Mouse (Mus musculus) left cerebral cortex, adult 11 months (tissue): ENCODE data around the gene Ush1c.

Experiments
- DNase-seq: peaks from one replicate; pipeline ENCODE4 v3.0.0; 2022; ENCODE audit warnings: low spot score

Gene Ush1c

DNA sequence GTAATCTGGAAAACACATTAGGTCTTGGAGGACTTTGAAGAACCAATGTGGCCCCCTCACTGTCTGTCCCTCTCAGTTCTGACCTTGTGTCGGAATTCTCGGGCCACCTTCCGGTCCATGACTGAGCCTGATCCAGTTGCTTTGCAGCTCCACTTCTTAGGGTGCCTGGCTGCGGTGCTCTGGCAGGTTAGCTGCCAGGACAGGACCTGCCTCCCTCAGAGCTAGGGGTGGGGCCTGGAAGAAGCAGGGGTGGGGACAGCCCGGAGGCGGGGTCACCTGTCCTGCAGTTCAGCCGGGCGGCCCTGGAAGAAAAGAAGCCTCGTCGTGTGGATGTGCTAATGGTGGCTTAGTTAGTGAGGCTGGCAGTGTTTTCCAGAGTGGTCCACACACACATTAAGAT, at the start of gene Ush1c:
Gene Ush1c, minus strand, starts transcription at position 158 of the 400 bp plus-strand sequence.
- DNase-seq: no peak

DNA sequence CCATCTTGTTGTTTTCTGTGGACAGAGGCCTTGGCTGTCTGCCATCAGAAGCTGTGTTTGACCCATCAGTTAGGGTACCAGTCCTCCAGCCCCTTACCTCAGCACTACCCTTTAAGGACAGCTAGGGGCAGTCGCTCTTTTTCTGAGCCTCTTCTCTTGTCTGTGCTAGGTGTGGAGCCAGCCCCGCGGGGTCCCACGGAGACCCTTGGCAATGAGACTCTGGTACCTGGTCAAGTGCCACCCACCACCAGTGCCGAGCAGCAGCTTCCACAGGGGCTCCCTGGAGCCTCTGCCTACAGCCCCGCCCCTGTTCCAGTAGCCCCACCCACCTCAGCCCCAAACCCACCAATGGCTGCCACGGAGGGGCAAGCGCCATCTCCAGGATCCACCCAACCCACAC, 48.7 kb upstream of the Ush1c start:
- DNase-seq: no peak

DNA sequence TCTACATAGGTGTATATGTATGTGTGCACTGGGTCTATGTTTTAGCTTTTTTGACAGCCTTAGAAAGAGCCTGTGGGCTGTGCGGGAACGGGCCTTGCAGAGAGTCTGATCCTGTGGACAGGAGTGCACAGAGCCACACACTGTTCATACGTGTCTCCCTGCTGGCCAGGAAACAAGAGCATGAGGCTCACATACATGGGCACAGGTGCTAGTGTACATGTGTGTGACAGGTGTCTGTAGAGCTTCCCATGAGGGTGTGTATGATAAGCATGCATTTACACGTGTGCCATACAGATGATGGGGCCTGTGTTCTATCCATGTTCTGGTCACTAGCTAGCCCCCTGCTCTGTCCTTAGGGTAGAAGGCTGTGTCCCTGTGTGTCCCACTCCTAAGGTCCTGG, 48.1 kb upstream of the Ush1c start:
- no peak for DNase-seq

DNA sequence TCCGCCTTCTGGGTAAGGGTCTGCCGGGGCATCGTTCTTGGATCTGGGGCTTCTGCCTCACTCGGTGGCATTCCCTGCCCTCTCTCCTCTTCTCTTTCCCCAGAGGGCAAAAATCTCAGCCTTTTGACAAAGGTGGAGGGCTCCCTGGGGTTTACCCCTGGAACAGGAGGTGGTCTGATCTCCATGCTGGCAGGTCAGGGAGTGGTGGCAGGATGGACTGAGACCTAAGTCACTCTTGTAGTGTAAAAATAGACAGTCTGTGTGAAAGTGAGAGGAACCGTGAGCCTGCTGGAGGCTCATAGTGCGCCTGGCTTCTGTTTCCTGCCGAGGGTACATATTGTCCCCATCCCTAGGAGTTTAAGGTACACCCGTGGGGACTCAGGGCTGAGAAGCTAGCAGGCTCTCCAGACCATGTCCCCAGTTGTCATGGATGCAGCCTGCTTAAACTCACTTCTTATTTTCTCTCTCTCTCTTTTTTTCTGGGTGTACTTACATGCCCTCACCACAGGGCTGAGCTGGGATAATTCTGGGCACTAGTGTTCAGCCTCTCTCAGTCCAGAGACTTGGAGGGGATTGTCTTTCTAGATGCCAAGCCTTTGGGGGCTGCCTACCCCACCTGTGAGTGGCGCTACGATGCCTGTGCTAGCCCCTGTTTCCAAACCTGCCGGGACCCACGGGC, 47.0 kb upstream of the Ush1c start:
- DNase-seq: no peak

DNA sequence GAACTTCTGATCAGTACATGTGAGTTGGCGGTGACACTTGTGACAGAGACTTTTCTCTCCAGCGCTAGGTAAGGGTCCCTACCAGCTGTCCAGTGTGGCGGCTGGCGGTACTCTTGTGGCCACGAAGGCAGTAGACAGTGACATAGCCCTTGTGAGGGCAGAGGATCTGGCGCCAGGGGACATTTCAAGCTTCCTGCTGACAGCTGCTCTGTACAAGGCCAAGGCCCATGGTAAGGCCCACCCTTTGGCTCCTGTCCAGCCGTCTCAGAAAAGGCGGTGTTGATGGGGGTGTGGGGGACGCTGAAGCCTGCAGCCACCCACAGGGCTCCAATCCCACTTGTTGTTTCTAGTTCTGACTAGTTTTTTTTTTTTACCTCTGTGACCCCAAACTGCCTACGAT, 45.4 kb upstream of the Ush1c start:
- no peak for DNase-seq

DNA sequence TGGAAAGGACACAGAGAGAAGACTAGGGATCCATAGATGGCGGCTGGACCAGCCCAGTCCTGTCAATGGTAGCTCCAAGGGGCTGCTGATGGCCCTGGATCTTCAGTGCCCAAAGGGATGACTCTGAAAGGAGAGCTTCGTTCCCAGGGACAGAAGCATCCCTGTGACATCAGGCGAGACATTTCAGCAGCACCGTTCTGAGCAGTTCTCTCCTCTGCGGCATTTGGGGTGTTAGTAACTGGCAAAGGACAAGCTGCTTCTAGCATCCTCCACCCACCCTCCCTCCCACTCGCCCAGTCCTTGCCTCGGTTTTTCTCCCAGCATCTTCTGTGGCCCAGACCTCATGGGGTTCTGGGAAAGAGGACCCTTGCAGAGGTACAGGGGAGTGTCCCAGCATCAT, 44.0 kb upstream of the Ush1c start:
- no peak for DNase-seq

DNA sequence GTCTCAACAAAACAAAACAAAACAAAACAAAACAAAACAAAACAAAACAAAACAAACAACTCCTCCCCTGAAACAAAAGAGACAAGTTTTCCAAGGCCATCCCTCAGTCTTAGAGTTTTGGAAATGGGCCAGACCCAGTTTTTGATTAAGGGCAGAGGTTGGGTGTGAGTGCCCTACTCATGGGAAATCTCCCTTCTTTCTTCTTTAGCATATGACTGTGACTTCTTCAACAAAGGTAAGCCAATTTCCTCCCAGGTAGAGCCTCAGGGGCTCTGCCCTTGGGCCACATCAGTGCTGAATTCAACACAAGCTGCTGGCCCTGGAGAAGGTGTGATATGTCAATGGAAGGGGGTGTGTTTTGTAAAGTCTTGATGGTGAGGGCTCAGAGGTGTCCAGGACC, 42.6 kb upstream of the Ush1c start:
- no peak for DNase-seq

DNA sequence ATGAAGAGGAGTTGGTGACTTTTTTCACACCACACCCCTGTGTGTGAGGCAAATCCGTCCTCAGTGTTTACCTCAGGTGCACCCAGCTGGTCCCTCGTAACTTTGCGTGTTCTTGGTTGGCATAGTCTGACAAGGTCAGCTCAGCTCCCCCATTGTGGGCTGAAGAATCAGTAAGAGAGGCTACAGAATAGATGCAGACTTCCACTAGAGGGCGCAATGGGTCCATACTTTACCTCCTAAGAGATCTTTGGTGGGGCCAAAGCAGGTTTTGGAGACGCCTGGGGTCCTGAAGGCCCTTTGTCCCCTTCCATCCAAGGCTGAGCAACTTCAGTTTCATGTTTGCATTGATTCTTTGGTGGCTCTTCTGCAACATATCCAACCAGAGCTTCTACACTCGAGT, 41.6 kb upstream of the Ush1c start:
- peak; percentile 17 for DNase-seq

DNA sequence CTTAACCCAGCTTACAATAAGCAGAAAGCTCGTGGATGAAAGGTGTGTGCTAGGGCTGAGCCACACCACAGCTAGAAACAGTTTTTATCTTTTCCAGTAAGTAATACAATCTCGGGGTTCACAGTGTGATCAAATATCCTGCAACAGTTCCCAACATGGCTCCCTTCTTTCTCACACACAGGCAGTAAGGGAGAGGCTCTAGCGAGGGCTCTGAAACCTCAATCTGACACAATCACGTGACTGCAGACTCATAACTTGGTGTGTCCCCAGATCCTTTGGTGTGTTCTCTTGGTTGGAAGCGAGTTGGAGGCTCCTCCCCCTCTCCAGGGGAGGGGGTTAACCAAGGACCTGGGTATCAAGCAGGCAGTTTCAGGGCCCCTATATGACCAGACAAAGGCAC, 37.9 kb upstream of the Ush1c start:
- no peak for DNase-seq

DNA sequence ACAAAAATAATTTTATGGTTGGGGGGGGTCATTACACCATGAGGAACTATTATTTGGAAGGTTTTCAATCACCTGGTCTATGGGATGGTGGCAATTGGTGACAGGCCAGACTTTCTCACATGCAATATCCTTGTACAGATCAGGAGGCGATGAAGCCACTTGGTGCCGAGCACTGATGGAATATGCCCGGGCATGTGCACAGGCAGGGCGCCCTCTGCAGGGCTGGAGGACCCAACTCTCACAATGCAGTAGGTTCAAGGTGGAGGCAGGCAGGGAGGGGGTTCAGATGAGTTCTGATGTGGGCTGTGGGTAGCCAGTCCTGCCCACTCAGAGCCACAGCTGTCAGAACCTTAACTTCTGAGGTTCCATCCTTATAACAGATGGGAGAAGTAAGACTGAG, 13.5 kb upstream of the Ush1c start:
- DNase-seq: no peak

DNA sequence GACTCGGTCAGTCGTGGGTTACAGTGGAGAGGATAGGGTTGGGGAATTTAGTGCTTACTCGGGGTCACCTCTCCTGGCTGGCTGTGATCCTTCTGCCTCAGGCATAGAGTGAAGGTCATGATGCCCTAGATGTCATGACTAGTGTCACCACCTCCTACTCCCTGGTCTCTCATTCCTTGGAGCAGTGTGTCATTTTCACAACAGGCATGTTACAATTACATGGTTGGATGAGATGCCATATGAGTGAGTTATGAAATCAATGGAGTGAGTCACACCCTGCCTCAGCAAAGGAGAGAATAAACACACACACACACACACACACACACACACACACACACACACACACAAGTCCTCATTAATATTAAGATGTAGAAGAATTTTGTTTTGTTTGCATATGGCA, 9.3 kb upstream of the Ush1c start:
- DNase-seq: no peak

DNA sequence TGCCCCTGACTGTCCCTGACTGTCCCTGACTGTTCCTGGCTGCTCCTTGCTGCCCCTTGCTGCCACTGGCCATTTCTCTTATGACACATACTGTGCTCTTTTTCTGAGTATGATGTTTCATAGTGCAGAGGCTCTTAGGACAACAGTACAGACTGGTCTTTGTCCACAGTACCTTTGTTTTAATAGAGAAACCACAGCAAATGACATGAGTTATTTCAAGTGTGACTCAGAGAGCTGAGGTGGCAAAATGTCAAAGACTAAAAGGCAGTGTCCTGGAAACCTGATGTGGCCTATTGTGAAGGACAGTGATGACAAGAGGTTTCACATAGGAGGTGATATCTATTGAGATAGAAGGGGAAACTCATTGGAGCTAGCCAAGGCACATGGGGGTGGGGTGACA, 8.6 kb upstream of the Ush1c start:
- DNase-seq: no peak

DNA sequence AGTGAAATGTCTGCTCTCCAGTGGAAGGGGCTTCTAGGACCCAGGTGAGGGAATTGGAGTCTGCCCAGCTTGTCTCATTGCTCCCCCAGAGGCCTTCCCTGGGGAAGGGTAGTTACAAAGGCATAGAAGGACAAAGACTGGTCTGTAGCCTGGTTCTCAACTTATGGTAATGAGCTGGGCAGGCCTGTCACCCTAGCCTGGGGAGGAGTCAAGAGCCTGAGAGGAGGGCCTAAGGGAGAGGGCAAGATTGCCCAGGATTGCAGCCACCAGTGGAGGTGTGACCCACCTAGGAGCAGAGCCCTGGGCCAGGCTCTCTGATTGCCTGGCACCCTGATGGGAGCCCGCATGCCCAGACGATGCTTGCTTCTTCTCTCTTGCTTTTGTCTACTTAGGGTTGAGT, 2.4 kb upstream of the Ush1c start, which contains the start of gene Otog:
Gene Otog, plus strand, starts transcription at position 292 of the 400 bp plus-strand sequence.
- no peak for DNase-seq

DNA sequence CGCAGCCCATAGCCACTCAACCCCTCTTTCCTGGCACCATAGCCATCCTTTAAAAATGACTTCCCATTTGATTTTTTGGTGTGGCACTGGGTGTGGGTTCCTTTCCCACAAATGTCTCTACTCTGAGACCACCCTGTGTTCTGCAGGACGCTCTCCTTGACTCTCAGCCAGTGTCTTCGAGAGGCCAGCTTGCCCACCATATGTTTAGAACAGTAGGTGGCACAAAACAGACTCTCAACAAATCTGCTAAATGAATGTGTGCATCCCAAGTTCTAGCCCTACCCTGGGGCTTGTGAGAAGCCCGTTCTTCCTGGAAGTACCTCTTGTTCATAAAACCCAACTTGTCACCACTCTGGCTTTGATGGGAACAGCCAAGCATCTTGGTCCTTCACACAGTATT, 1.8 kb upstream of the Ush1c start:
- no peak for DNase-seq

DNA sequence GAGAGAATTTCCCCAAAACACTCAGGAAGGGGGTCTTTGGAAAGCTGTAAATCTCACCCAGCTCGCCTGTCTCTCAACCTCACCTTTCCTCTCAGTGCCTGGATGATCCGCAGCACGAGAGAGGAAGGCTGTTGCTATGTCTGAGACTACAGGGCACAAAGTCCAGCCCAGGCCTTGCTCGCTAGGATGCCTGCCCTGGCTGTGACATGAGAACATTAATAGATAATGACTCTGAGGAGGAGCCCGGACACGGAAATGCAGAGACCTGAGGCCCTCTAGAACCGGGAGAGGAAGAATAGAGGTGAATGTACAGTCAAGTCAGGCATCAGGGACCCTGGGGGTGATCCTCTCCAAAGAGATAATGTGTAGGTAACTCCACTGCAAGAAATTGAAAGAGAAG, 1.1 kb downstream of the Ush1c start:
- no peak for DNase-seq

DNA sequence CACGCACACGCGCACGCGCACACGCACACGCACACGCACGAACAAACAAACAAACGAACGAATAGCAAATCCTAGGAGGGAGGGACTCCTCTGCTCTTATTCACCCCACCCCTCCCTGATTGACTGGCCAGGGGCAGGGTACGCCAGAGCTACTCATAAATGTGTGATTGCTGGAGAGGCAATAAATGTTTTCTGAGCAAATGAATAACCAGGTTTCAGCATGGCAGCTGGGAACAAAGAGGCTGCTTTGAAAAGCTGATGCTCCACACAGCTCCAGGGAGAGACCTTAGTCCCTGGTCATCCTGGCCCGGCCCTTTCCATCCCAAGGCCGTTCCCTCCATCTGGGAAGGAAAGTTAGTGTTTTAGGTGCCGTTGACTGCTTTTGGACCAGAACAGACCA, 1.9 kb downstream of the Ush1c start:
- DNase-seq: no peak

DNA sequence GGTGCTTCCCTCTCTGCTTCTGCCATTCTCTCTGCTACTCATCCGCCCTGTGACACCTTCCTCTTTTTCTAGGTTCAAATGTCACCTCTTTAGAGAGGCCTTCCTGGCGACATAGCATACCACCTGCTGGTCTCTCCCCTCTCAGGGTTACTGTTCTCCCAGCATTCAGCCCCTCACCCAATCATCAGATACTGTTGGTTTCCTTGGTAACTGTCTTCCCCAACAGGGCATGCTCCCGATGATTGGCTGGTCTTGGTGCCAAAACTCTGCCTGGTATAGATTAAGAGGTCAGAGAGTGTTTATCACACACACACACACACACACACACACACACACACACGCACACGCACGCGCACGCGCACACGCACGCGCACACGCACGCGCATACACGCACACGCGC, 2.4 kb downstream of the Ush1c start:
- DNase-seq: no peak

DNA sequence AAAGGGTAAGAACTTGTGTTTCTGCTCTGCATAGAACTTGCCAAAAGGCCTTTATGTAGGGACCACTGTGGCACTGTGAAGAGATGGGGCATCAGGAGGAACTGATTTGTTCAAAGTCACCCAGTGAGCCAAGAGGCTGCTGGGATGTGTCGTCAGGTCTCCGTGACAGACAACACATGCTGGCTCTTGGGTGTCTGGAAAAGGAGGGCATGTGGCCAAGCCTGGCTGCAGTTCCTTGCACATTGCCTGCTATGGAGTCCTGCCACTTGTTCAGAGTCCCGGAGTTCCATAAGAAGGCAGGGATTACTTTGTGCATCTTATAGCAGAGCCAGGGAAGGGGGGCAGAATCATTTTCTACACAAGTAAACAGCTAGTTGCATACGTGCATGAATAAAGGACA, 11.4 kb downstream of the Ush1c start:
- DNase-seq: no peak

DNA sequence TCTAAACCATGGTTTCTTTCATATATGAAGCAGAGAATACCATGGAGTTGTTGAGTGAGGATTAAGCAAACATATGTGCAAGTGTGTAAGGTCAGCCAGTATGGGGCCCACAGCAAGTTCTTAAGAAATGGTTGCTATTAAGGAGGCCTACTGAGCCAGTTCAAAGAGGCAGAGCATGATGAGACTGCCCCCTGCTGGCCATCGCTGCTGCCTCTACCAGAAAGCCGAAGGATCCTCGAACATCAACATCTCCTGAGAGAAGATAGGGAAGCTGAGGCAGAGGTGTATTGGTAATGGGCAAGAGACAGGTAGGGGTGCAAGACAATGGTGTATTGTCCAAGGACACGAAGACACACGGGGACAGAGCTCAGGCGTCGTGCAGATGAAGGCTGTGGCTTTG, 12.1 kb downstream of the Ush1c start:
- peak; percentile 30 for DNase-seq

DNA sequence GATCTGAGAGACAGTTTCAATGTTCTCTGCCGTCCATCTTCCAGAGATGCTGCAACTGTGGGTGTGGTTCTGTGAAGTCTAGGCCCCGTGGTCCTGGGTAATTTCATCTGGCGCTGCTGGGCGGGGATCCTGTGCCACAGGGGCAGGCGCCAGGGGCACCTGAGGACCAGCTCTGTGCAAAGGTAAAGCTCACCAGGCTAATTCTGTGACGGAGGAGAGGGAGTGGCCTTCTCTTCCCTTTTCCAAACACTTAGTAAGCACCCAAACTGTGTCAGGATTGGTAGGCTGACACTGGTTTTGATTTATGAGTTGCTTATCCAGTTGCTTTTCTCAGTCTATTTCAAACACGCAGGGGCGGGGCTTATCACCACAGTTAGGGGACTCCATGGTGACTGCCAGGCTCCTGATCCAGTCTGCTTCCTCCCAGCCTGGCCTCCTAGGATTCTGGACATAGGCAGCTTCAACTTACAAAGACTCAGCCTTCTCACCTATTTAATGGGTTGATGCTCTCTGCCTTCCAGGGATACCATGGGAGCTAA, 17.6 kb downstream of the Ush1c start:
- no peak for DNase-seq

DNA sequence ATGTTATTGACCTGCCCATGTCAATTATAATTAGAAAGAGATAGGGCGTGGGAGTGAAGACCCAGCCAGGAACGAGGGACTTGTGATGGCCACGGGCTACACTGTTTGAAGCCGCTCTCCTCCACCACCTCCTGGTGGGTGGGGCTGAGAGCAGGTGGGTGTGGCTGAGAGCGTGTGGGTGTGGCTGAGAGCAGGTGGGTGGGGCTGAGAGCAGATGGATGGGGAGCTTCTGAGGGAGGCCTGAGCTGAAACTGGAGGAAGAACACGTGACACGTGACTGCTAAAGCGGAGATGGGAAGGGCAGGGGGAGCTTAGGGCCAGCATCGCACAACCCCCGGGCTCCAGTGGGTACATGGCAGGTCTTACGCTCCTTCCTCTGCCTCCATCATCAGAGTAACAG, 19.9 kb downstream of the Ush1c start:
- DNase-seq: no peak

DNA sequence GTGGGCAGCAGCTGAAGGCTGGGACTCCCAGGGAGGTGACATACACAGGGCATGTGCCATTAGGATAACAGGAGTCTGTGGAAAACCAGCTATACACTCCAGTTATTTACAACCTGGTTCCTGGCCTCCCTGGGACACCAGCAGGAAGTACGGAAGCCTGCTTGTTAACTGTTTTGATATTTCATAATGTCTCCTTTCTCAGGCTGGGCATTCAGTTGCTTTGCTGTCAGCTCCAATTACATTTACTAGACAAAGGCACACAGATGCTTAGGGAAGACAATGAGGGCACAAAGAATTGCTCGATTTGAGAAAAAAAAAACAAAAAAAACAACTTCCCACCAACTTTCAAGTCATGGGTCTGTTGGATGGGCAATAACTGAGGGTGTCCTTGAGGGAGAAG, 21.8 kb downstream of the Ush1c start:
- no peak for DNase-seq

DNA sequence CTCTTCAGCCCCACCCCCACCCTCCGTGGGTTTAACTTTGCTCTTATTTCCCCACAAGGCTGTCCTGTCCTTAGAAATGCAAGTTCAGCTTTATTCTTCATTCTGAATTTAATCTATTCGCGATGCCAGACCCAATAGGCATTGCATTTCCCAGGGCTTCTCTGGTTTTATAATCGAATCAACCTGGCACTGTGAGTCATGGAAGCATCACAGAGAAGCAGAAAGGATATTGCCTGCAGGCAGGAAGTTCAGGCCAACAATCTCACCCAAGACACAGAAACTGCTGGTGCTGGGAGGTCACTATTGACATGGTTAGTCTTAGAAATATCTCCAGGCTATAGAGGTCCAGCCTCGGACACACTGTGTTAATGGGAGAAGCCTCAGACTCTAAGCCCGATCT, 28.0 kb downstream of the Ush1c start:
- DNase-seq: no peak

DNA sequence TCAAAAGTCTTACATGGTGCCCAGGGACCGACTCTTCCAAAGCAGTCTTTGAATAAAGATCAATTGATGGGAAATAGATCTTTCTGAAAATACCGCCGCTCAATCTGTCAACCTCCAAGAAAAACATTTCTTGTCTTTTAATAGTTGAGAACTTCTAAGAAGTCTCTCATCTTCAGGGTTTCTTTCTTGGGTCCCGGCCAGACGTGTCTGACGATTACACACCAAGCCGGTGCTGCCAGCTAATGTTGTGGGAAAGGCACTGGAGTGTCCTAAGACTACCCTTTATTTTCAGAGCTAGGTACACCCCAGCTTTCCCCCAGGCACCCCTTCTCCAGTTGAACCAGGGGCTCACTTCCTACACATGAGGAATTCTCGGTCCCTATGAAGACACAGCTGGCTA, 30.2 kb downstream of the Ush1c start:
- no peak for DNase-seq
